Mouse (Mus musculus) spleen, adult 2 months (tissue): ENCODE results near the gene Zfp385b. TPM values are rescaled to one million over a fixed set of nuclear protein-coding genes. Genes with fewer than 3 reads are reported as not detected.
"Not testable (repeated sequence)": the region's sequence is repeated elsewhere in the genome, so short reads cannot be mapped to it uniquely, and the experiment has no call there.

Experiments
- DNase-seq, 2 experiments: peaks; one replicate each; pipeline versions ENCODE4 v3.0.0 to v3.0.0-alpha.2; 2012 to 2021; ENCODE audit warnings: low spot score in 2 of 2, low read depth in 1 of 2
- H3K27ac ChIP-seq: fragments of 200-500 bp; 2 replicates; pipeline ENCODE4 v1.5.1; 2012; ENCODE audit warnings: low read length, inconsistent platforms; ENCODE audit not compliant: insufficient read depth
- H3K27me3 ChIP-seq: fragments of 200-500 bp; 2 replicates; pipeline ENCODE4 v1.6.1; 2012; ENCODE audit warnings: mild to moderate bottlenecking, moderate library complexity, low read length, inconsistent platforms; ENCODE audit not compliant: control insufficient read depth, insufficient read depth
- H3K36me3 ChIP-seq: fragments of 200-500 bp; 2 replicates; pipeline ENCODE4 v1.6.1; 2012; ENCODE audit warnings: mild to moderate bottlenecking, low read length, inconsistent platforms; ENCODE audit not compliant: control insufficient read depth, insufficient read depth
- H3K4me1 ChIP-seq: fragments of 200-500 bp; 2 replicates; pipeline ENCODE4 v1.6.1; 2011; ENCODE audit warnings: inconsistent platforms; ENCODE audit not compliant: control insufficient read depth, insufficient read depth, insufficient read length
- H3K4me3 ChIP-seq: fragments of 200-500 bp; 2 replicates; pipeline ENCODE4 v1.5.1; 2011; ENCODE audit warnings: mild to moderate bottlenecking, inconsistent platforms; ENCODE audit not compliant: insufficient read depth, insufficient read length; ENCODE audit errors: extremely low read depth
- CTCF ChIP-seq: fragments of 200-500 bp; IDR thresholded peaks from 2 replicates; pipeline ENCODE4 v1.5.1; 2011; ENCODE audit warnings: mild to moderate bottlenecking, inconsistent platforms; ENCODE audit not compliant: insufficient read depth, insufficient read length, insufficient replicate concordance; ENCODE audit errors: extremely low read depth
- POLR2A ChIP-seq: fragments of 200-500 bp; IDR thresholded peaks from 2 replicates; pipeline ENCODE4 v1.6.1; 2011; ENCODE audit warnings: low read depth, low read length, inconsistent platforms
- WGBS: fragments of 180-500 bp; shearing (Covaris S2); methylation state at CpG from one replicate; pipeline ENCODE4 v1.1.7; 2018; 5-methylcytosine and 5-hydroxymethylcytosine counted together
- polyA plus RNA-seq: library from polyadenylated mRNA; depleted of rRNA; stranded (reverse); fragments of >200 nt; gene quantifications from 2 replicates; pipeline ENCODE4 v1.2.3, GENCODE M21; 2012

Gene Zfp385b
- polyA plus RNA-seq, 1 experiment = not detected

- no peak for DNase-seq
- no peak overlapping the region for H3K4me3 ChIP-seq
- no peak for TF ChIP-seq CTCF
- TF ChIP-seq POLR2A = no peak
- WGBS = 79% methylated on average over 1 of the region's 1 CpGs
- no peaks in the 10 kb centered on the region for H3K4me1 ChIP-seq
- no peak overlapping the region for H3K27ac ChIP-seq
- H3K27me3 ChIP-seq = no peaks in the 10 kb centered on the region
- no peaks in the 10 kb centered on the region for H3K36me3 ChIP-seq
Measured at GRCm38 (mm10) chr2:77457120-77457519, 362.3 kb downstream of the Zfp385b start.

- TF ChIP-seq POLR2A (no peak), CTCF (no peak)
- WGBS = 52% methylated on average over 4 of the region's 4 CpGs
- no peak for DNase-seq
Measured at GRCm38 (mm10) chr2:77456602-77457001, 362.8 kb downstream of the Zfp385b start.

GRCm38 (mm10) chr2:77454341-77454937 lies 365.0 kb downstream of the Zfp385b start:
- WGBS = 70% methylated on average over 7 of the region's 7 CpGs

More at GRCm38 (mm10) chr2:77456602-77457001, 362.8 kb downstream of the Zfp385b start:
- Histone ChIP-seq H3K4me1 (no peaks in the 10 kb centered on the region), H3K36me3 (no peaks in the 10 kb centered on the region), H3K27ac (no peak overlapping the region), H3K27me3 (no peaks in the 10 kb centered on the region), H3K4me3 (no peak overlapping the region)

GRCm38 (mm10) chr2:77453786-77454185 lies 365.7 kb downstream of the Zfp385b start:
- WGBS = 18% methylated on average over 3 of the region's 3 CpGs
- Histone ChIP-seq H3K4me3 (no peak overlapping the region), H3K4me1 (no peaks in the 10 kb centered on the region), H3K36me3 (no peaks in the 10 kb centered on the region), H3K27ac (no peak overlapping the region), H3K27me3 (no peaks in the 10 kb centered on the region)
- no peak for DNase-seq
- TF ChIP-seq CTCF (no peak), POLR2A (no peak)

More at GRCm38 (mm10) chr2:77454341-77454937, 365.0 kb downstream of the Zfp385b start:
- no peak overlapping the region for H3K27ac ChIP-seq
- DNase-seq = no peak
- no peaks in the 10 kb centered on the region for H3K36me3 ChIP-seq
- no peaks in the 10 kb centered on the region for H3K4me1 ChIP-seq
- no peak for TF ChIP-seq CTCF
- no peaks in the 10 kb centered on the region for H3K27me3 ChIP-seq
- H3K4me3 ChIP-seq = no peak overlapping the region

- DNase-seq, H3K27ac ChIP-seq, H3K4me3 ChIP-seq, H3K36me3 ChIP-seq, H3K27me3 ChIP-seq, H3K4me1 ChIP-seq: not testable (repeated sequence)
- WGBS = 82% methylated on average over 5 of the region's 5 CpGs
Measured at GRCm38 (mm10) chr2:77450017-77450416, 369.4 kb downstream of the Zfp385b start.

GRCm38 (mm10) chr2:77448951-77449480 lies 370.4 kb downstream of the Zfp385b start:
- 60% methylated on average over 8 of the region's 8 CpGs for WGBS
- no peak overlapping the region for H3K4me3 ChIP-seq
- no peak for TF ChIP-seq POLR2A
- no peak for TF ChIP-seq CTCF
- DNase-seq = no peak
- no peak overlapping the region for H3K27ac ChIP-seq
- no peaks in the 10 kb centered on the region for H3K36me3 ChIP-seq
- H3K27me3 ChIP-seq = no peaks in the 10 kb centered on the region
- H3K4me1 ChIP-seq = no peaks in the 10 kb centered on the region

GRCm38 (mm10) chr2:77444282-77444681 lies 375.2 kb downstream of the Zfp385b start:
- Histone ChIP-seq H3K4me3 (no peak overlapping the region), H3K36me3 (no peaks in the 10 kb centered on the region), H3K27me3 (no peaks in the 10 kb centered on the region), H3K4me1 (no peaks in the 10 kb centered on the region), H3K27ac (no peak overlapping the region)
- WGBS = 95% methylated on average over 8 of the region's 8 CpGs
- TF ChIP-seq CTCF (no peak), POLR2A (no peak)
- no peak for DNase-seq
